Mouse (Mus musculus) forebrain, embryonic 15.5 days (tissue): ENCODE measurements at regions not wholly inside any gene's neighbourhood (a gene's known extent, or its start where the extent isn't known, plus 50 kb on each side); places are given as distances from the start of the nearest gene placed in this dataset.
A peak's percentile ranks its signal among the peaks of the same experiment; 100 is the strongest.

Source experiments
- ATAC-seq: fragments of 200-750 bp; cut with Nextera tagmentation; replicated peaks from 2 replicates; pipeline ENCODE4 v1.8.0; 2017; ENCODE audit warnings: mild to moderate bottlenecking, moderate TSS enrichment, moderate library complexity
- H3K27ac ChIP-seq: fragments of 300-500 bp; sonication (generic); replicated peaks from 2 replicates; pipeline ENCODE4 v1.5.1; 2015; ENCODE audit warnings: mild to moderate bottlenecking, inconsistent platforms
- H3K27me3 ChIP-seq: fragments of 300-500 bp; sonication (generic); 2 replicates; pipeline ENCODE4 v1.6.1; 2015; ENCODE audit warnings: inconsistent platforms
- H3K36me3 ChIP-seq: fragments of 300-500 bp; sonication (generic); 2 replicates; pipeline ENCODE4 v1.6.1; 2015; ENCODE audit warnings: mild to moderate bottlenecking, inconsistent platforms
- H3K4me1 ChIP-seq: fragments of 300-500 bp; sonication (generic); 2 replicates; pipeline ENCODE4 v1.6.1; 2015; ENCODE audit warnings: inconsistent platforms
- H3K4me2 ChIP-seq: fragments of 300-500 bp; sonication (generic); replicated peaks from 2 replicates; pipeline ENCODE4 v1.6.1; 2015; ENCODE audit warnings: mild to moderate bottlenecking, inconsistent platforms
- H3K4me3 ChIP-seq: fragments of 300-500 bp; sonication (generic); 2 replicates; pipeline ENCODE4 v1.5.1; 2015; ENCODE audit warnings: mild to moderate bottlenecking, inconsistent platforms
- H3K9ac ChIP-seq: fragments of 300-500 bp; sonication (generic); replicated peaks from 2 replicates; pipeline ENCODE4 v1.6.1; 2015; ENCODE audit warnings: mild to moderate bottlenecking, inconsistent platforms
- H3K9me3 ChIP-seq: fragments of 300-500 bp; sonication (generic); 2 replicates; pipeline ENCODE4 v1.6.1; 2016; ENCODE audit warnings: inconsistent platforms
- WGBS: fragments of 180-500 bp; shearing (Covaris S2); methylation state at CpG from one replicate; pipeline ENCODE4 v1.1.7; 2015; ENCODE audit warnings: mixed read lengths; 5-methylcytosine and 5-hydroxymethylcytosine counted together

DNA sequence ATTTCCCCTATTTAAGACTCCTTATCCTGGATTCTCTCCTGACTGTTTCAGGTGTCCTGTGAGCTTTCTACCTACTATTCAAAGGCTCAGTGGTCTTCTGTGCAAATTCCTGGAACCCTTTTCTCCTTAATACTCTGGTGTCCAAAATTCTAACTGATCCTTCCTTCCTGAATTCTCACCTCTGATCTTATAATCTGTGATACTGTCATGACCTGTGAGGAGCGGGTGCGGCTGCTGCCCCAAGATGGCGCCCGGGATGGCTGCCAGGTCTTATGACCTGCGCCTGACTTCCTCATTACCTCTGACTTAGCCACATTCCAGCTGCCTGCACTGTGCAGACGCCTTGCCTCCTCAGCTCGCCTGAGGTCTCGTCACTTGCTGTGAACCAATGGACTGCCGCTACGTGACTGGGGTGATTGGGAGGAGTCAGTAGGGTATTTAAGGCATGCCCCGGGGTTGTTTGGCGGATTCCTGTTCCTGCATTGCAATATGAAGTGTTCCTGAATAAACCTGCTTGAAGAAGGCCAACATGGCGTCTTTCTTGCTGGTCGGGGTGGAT is 131.2 kb downstream of the Ptbp2 start:
- Histone ChIP-seq H3K4me3 (no peak overlapping the region), H3K36me3 (no peaks in the 10 kb centered on the region), H3K27me3 (no peaks in the 10 kb centered on the region), H3K27ac (no peak overlapping the region), H3K9me3 (no peaks in the 10 kb centered on the region), H3K4me1 (no peaks in the 10 kb centered on the region), H3K9ac (no peak overlapping the region), H3K4me2 (no peak overlapping the region)
- whole genome bisulfite sequencing: 94% methylated on average over 14 of the region's 14 CpGs
- ATAC-seq: no peak

DNA sequence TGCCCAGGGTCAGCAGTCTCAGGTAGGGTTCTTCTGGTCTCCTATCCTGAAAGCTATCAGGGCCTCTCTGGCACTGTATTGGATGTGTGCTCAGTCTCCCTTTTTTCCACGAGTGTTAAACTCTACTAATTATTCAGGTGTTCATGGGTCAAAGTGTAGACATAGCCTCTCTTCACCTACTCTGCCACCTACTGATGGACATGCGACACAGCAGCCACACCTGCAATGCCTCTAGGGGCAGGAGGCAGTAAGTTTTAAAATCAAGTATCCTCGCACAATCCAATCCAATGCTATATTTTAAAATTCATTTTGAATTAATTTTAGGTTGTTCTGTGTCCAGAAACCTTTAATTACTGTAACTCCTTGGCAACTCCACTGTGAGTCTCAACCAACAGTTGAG is 145.6 kb downstream of the Ptbp2 start:
- ATAC-seq: no peak
- no peaks in the 10 kb centered on the region for H3K27me3 ChIP-seq
- no peaks in the 10 kb centered on the region for H3K9me3 ChIP-seq
- no peaks in the 10 kb centered on the region for H3K36me3 ChIP-seq
- WGBS: 56% methylated on average over 3 of the region's 3 CpGs
- H3K9ac ChIP-seq: no peak overlapping the region
- no peak overlapping the region for H3K4me3 ChIP-seq
- H3K4me1 ChIP-seq: no peaks in the 10 kb centered on the region
- no peak overlapping the region for H3K27ac ChIP-seq
- H3K4me2 ChIP-seq: no peak overlapping the region

DNA sequence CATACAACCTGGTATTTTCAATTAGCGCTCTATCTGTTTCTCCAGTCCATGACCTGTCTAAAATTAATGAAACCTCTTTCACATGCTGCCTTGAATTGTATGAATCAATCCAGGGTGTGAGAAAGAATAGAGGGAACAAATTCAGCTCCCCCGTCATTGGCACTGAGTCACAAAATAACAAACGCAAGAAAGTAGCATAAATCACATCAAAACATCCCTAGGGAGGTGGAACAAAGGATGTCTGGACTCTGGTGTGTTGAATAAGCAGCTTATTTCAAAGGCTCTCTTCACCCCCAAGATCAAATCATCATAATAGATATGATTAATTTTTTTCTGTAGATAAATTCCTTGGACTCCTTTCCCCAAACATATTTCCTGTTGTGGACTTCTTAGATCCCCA is 148.6 kb downstream of the Ptbp2 start:
- H3K27ac ChIP-seq: no peak overlapping the region
- no peaks in the 10 kb centered on the region for H3K27me3 ChIP-seq
- WGBS: 36% methylated on average over 3 of the region's 3 CpGs
- H3K9ac ChIP-seq: no peak overlapping the region
- no peak overlapping the region for H3K4me2 ChIP-seq
- no peaks in the 10 kb centered on the region for H3K36me3 ChIP-seq
- ATAC-seq: no peak
- H3K9me3 ChIP-seq: no peaks in the 10 kb centered on the region
- no peak overlapping the region for H3K4me3 ChIP-seq
- no peaks in the 10 kb centered on the region for H3K4me1 ChIP-seq

DNA sequence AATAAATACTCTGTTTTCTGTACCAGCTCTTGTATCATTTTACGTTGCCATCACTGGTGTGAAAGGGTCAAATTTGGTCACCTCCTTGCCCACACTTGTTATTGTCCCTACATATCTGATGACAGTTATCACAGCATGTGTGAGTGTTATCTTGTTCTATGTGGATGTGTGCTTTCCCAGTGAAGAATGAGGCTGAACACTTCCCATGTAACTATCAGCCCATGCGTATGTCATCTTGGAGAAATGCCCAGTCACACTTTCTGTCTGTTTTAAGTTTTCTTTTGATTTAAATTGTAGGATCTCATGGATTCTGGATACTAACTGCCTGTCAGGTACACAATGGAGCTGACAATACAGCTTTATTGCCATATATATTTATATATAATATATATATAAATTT is 150.8 kb downstream of the Ptbp2 start:
- no peak for ATAC-seq

DNA sequence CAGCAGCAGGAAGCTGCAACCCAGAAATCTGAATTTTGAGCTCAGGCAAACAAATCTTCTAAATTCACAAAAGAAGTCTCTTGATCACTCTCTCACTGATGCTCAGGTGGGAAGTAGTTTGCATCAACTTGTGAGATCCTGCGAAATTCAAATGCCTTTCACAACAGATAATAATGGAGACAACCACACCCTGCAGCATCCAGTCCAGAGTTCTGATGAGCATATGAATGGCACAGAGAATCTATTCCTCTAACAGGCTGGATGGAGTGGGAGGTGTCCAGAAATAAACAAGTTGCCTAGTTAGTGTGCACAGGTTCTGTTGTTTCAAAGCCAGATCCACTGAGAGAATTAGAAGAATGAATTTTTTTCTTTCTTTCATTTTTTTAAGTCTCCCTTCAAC is 178.2 kb downstream of the Ptbp2 start:
- H3K9ac ChIP-seq: no peak overlapping the region
- no peaks in the 10 kb centered on the region for H3K4me1 ChIP-seq
- no peaks in the 10 kb centered on the region for H3K27me3 ChIP-seq
- 84% methylated on average over 1 of the region's 1 CpGs for WGBS
- H3K36me3 ChIP-seq: no peaks in the 10 kb centered on the region
- ATAC-seq: no peak
- no peak overlapping the region for H3K27ac ChIP-seq
- H3K9me3 ChIP-seq: no peaks in the 10 kb centered on the region
- no peak overlapping the region for H3K4me2 ChIP-seq
- H3K4me3 ChIP-seq: no peak overlapping the region

More for the DNA sequence above, 150.8 kb downstream of the Ptbp2 start:
- Histone ChIP-seq H3K4me1 (no peaks in the 10 kb centered on the region), H3K27ac (no peak overlapping the region), H3K4me3 (no peak overlapping the region), H3K9me3 (no peaks in the 10 kb centered on the region), H3K4me2 (no peak overlapping the region), H3K27me3 (no peaks in the 10 kb centered on the region), H3K36me3 (no peaks in the 10 kb centered on the region), H3K9ac (no peak overlapping the region)
- WGBS: 72% methylated on average over 2 of the region's 2 CpGs

DNA sequence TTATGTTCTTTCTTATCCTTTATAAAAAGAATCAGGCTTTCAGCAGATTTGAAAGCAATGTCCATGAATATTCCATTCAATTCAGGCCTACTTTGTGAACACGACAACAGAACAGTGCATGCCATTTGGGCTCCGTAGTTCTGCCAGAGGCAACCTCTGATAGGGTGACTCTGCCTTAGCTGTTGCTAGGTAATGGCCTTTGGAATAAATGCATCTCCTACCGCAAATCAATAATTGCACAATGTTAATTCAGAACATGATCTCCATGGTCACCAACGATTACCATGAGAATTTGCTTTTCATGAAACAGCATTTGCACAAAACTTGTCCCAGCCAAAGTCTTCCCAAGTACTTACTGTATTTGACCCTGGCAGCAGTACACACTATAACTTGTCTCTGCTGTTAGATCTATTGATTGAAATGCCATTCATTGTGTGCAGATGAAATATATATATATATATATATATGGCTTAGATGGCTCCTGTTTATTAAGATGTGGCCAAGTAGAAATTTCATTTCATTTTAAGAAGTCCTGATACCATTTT is 195.3 kb downstream of the Ptbp2 start:
- Histone ChIP-seq H3K4me3 (no peak overlapping the region), H3K36me3 (no peaks in the 10 kb centered on the region), H3K9me3 (no peaks in the 10 kb centered on the region), H3K4me1 (peaks cover 3% of the 10 kb centered on the region; the same call in 1 of the 2 replicates), H3K27ac (no peak overlapping the region), H3K9ac (no peak overlapping the region), H3K4me2 (no peak overlapping the region), H3K27me3 (no peaks in the 10 kb centered on the region)
- WGBS: 20% methylated on average over 4 of the region's 4 CpGs
- peak; percentile 90 for ATAC-seq

DNA sequence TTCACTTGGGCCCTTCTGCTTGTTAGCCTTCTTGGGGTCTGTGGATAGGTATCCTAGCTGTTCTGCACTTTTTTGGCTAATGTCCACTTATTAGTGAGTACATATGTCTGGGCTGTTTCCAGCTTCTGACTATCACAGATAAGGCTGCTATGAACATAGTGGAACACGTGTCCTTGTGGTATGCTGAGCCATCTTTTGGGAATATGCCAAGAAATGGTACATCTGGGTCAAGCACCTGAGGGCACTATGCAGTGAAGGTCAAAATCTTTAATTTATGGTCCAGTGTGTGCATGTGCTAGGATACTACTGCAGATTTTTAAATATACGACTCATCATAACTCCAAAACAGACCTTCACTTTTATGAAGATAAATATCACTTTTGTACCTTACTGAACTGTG is 196.3 kb downstream of the Ptbp2 start:
- Histone ChIP-seq H3K27ac (no peak overlapping the region), H3K4me3 (no peak overlapping the region), H3K27me3 (no peaks in the 10 kb centered on the region), H3K9ac (no peak overlapping the region), H3K36me3 (no peaks in the 10 kb centered on the region), H3K4me1 (peaks cover 3% of the 10 kb centered on the region; the same call in 1 of the 2 replicates), H3K9me3 (no peaks in the 10 kb centered on the region), H3K4me2 (no peak overlapping the region)
- WGBS: 78% methylated on average over 2 of the region's 2 CpGs
- no peak for ATAC-seq

DNA sequence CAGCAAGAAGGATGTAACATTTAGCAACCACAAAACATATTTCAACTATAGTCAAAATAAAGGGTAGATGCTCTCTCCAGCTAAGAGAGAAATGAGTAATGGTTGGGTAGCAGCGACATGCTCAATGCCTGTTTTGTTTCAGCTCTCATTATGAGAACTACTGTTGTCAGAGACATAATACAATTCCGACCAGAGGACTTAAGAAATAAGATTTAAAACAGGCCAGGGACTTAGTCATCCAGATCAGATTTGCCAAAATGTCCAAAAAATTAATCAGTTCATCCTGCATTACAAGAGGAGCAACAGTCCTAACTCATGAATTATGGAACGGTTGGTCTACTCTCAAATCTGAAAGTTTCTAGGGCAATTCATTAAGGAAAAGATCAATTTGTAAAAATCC is 208.8 kb downstream of the Ptbp2 start:
- Histone ChIP-seq H3K4me1 (no peaks in the 10 kb centered on the region), H3K4me3 (no peak overlapping the region), H3K9me3 (no peaks in the 10 kb centered on the region), H3K9ac (no peak overlapping the region), H3K27me3 (no peaks in the 10 kb centered on the region), H3K36me3 (no peaks in the 10 kb centered on the region), H3K4me2 (no peak overlapping the region), H3K27ac (no peak overlapping the region)
- WGBS: 76% methylated on average over 3 of the region's 3 CpGs
- ATAC-seq: no peak

DNA sequence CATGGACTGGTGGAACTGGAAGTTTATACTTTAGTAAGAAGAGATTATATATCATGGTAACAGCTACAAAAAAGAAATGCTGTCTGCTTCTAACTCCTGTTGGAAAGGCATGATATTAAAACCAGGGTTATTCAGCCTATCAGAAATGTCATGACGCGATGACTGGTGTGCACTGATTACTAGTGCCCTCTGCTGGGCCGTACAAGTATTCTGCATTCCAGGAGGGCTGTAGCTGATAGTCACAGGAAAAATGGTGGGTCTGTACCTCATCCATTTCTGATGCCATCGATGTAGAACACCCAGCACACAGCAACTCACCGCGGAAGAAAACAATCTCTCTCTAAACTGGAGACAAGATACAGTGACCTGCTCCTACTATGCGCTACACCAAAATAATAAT is 246.4 kb downstream of the Ptbp2 start:
- Histone ChIP-seq H3K4me2 (no peak overlapping the region), H3K4me3 (no peak overlapping the region), H3K9me3 (no peaks in the 10 kb centered on the region), H3K27ac (no peak overlapping the region), H3K4me1 (no peaks in the 10 kb centered on the region), H3K27me3 (no peaks in the 10 kb centered on the region), H3K36me3 (no peaks in the 10 kb centered on the region), H3K9ac (no peak overlapping the region)
- WGBS: 78% methylated on average over 7 of the region's 7 CpGs
- ATAC-seq: no peak

DNA sequence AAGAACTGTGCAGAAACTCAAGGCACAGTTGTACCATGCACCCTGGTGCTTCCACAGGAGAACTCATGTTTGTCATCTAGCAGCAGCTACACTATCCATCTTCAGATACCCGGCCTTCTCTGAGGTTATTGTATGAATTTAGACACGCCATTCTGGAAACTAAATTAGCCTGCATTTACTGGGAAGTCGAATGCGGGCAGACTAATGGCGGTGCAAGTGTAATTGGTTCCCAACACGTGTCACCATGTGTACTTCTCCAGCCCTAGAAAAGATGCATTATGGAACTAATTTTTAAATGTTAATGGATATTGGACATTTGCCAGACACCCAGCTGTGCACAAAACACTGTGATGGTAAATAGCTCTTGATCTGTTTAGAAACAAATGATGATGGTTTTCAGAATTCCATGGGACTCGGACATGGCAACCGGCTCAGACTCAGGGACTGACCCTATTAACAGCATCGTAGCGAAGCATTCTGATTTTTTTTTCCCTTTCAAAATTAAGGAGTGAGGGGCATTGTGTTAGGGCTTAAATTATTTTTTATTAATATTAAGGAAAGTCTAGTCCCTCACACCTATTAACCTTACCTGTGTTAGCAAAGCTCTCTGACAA is 259.6 kb downstream of the Ptbp2 start:
- H3K4me3 ChIP-seq: no peak overlapping the region
- H3K27ac ChIP-seq: no peak overlapping the region
- H3K4me2 ChIP-seq: no peak overlapping the region
- H3K4me1 ChIP-seq: 0 out of 2 replicates have a peak, but pooled peaks cover 6% of the 10 kb centered on the region
- no peaks in the 10 kb centered on the region for H3K36me3 ChIP-seq
- WGBS: 16% methylated on average over 10 of the region's 10 CpGs
- H3K9ac ChIP-seq: no peak overlapping the region
- no peaks in the 10 kb centered on the region for H3K27me3 ChIP-seq
- ATAC-seq: peak; percentile 55; the same call in 1 of the 2 replicates
- no peaks in the 10 kb centered on the region for H3K9me3 ChIP-seq

DNA sequence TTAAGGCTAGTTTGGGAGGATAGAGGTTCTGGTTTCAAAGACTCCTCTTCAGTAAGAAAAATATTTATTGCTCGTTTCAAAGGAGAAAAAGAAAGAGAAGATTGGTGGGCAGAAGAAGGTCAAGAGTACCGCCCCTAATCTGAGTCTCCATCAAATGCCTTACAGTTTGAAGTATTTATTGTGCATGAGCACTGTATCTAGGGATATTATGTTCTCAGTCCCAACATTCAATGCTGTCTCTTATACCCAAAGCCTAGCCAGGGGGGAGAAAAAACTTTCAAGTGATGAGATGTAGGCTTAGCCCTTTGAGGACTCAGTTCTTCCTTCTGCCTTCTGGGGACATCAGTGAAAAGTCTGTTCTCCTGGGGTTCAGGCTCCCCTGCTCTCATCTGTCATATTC is 271.7 kb downstream of the Ptbp2 start:
- Histone ChIP-seq H3K4me2 (no peak overlapping the region), H3K36me3 (no peaks in the 10 kb centered on the region), H3K4me3 (no peak overlapping the region), H3K27me3 (no peaks in the 10 kb centered on the region), H3K9me3 (no peaks in the 10 kb centered on the region), H3K4me1 (no peaks in the 10 kb centered on the region), H3K27ac (no peak overlapping the region), H3K9ac (no peak overlapping the region)
- 86% methylated on average over 2 of the region's 2 CpGs for WGBS
- ATAC-seq: no peak

DNA sequence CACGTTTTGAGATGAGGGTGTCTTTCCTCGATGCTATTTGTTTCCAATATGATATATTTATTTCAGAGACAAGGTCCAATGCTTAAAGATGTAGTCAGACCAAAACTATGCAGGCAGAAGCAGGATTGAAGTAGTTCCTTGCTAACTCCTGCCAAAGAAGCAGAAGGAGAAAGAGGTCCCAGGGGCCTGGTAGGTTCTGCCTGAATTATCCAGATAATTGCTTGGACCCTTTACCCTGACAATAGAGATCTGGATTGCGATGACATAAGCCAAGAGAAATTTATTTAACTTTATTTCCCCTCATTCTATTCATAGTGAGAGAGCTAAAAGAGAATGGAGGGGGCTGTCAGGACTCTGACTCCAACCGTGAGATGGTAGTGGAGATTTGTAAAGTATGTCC is 275.1 kb downstream of the Ptbp2 start:
- 55% methylated on average over 4 of the region's 4 CpGs for WGBS
- H3K4me1 ChIP-seq: no peaks in the 10 kb centered on the region
- H3K36me3 ChIP-seq: no peaks in the 10 kb centered on the region
- no peak overlapping the region for H3K27ac ChIP-seq
- H3K9me3 ChIP-seq: no peaks in the 10 kb centered on the region
- H3K4me2 ChIP-seq: no peak overlapping the region
- H3K4me3 ChIP-seq: no peak overlapping the region
- ATAC-seq: no peak
- H3K9ac ChIP-seq: no peak overlapping the region
- H3K27me3 ChIP-seq: no peaks in the 10 kb centered on the region

DNA sequence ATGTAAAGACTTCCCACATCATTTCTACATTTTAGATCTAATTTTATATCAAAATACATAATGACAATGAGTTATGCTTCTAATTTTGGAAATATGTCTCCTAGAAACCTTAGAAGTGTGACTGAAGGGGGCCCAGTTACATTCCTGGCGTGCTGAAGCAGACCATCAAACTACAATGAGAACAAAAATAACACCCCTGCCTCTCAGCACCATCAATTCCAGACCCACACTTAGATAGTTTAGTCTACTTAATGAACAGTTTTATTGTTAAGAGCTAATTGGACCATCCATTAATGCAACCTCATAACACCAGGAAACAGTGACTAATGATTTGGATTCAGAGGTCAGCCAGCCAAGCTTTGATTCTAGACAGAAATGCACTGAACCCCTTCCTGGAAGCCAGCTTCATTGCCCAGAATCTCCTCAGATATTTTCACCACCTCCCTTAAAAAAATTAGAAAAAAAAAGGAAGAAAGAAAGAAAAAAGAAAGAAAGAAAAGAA is 280.7 kb downstream of the Ptbp2 start:
- Histone ChIP-seq H3K9me3 (no peaks in the 10 kb centered on the region), H3K36me3 (no peaks in the 10 kb centered on the region), H3K4me3 (no peak overlapping the region), H3K4me1 (peaks cover 9% of the 10 kb centered on the region), H3K27ac (no peak overlapping the region), H3K9ac (no peak overlapping the region), H3K27me3 (no peaks in the 10 kb centered on the region), H3K4me2 (no peak overlapping the region)
- no peak for ATAC-seq
- WGBS: 36% methylated on average over 1 of the region's 1 CpGs
